Comparison of ENCODE assay signal across 8 mouse cellular contexts in genomic region chr11:84067720-84068190, GRCm38 (mm10). TPM values are rescaled to one million over a fixed set of nuclear protein-coding genes. Genes with fewer than 3 reads are reported as not detected.
DNase-seq lines count a peak whose midpoint lies in the region; ATAC-seq and TF ChIP-seq lines count a peak whose summit lies in the region.

No protein-coding gene starts in this region.

- no peak for TF ChIP-seq CTCF in cortical plate, adult 2 months (IDR thresholded peaks at IDR 0.05; ENCODE audit: extremely low read depth, insufficient read depth, low read length)
- no peak for TF ChIP-seq CTCF in hindbrain, postnatal 0 days (IDR thresholded peaks at IDR 0.05; ENCODE audit: low read depth)

- DNase-seq in frontal cortex, postnatal 25 days (ENCODE audit: low spot score in 2 of 2): no peak
- peak; percentile 85 for DNase-seq in A20 (ENCODE audit: low read depth, low spot score)
- DNase-seq in hindbrain, postnatal 0 days (ENCODE audit: low spot score): peak; percentile 41
- no peak for DNase-seq in cerebellum, postnatal 10 days

- no peaks in the 10 kb centered on the region for H3K36me3 ChIP-seq in hindbrain, postnatal 0 days (ENCODE audit: insufficient read depth, low read length)
- no peaks in the 10 kb centered on the region for H3K36me3 ChIP-seq in midbrain, embryonic 13.5 days

- peak overlapping the region; percentile 58 for H3K27ac ChIP-seq in cortical plate, adult 2 months (ENCODE audit: insufficient read depth, low read length)
- H3K27ac ChIP-seq in hindbrain, postnatal 0 days: 0 out of 2 replicates have a peak overlapping the region, but pooled peaks have one; percentile 22
- H3K27ac ChIP-seq in midbrain, embryonic 13.5 days: no peak overlapping the region

- H3K4me3 ChIP-seq in cortical plate, adult 2 months (ENCODE audit: insufficient read depth, low read length): peak overlapping the region; percentile 71
- peak overlapping the region; percentile 71 for H3K4me3 ChIP-seq in hindbrain, postnatal 0 days (ENCODE audit: low read length)
- H3K4me3 ChIP-seq in midbrain, embryonic 13.5 days (replicated peaks): peak overlapping the region; percentile 62

- no peaks in the 10 kb centered on the region for H3K9me3 ChIP-seq in hindbrain, postnatal 0 days (ENCODE audit: low read length)
- H3K9me3 ChIP-seq in midbrain, embryonic 13.5 days: no peaks in the 10 kb centered on the region

- peaks cover 9% of the 10 kb centered on the region; the same call in 1 of the 2 replicates for H3K4me1 ChIP-seq in cortical plate, adult 2 months (ENCODE audit: control insufficient read depth, insufficient read depth, low read length)
- peaks cover 11% of the 10 kb centered on the region; the same call in 1 of the 2 replicates for H3K4me1 ChIP-seq in hindbrain, postnatal 0 days (ENCODE audit: insufficient read depth, low read length)
- H3K4me1 ChIP-seq in midbrain, embryonic 13.5 days (replicated peaks): peaks cover 25% of the 10 kb centered on the region

- peak; percentile 24 for ATAC-seq in frontal cortex, adult (ENCODE audit: low TSS enrichment)
- ATAC-seq in hindbrain, postnatal 0 days: peak; percentile 57
- peak; percentile 58 for ATAC-seq in midbrain, embryonic 13.5 days
- no peak for ATAC-seq in megakaryocyte-erythroid progenitor cell, adult 5-6 weeks (replicated peaks; ENCODE audit: low FRiP score, low TSS enrichment, poor library complexity, severe bottlenecking)

- WGBS in hindbrain, postnatal 0 days: 1% methylated on average over 21 of the region's 21 CpGs
- WGBS in midbrain, embryonic 13.5 days: 3% methylated on average over 21 of the region's 21 CpGs

- no peak for TF ChIP-seq POLR2A in cortical plate, adult 2 months (IDR thresholded peaks at IDR 0.05; ENCODE audit: extremely low read depth, insufficient read depth, low read length)

- no peaks in the 10 kb centered on the region for H3K27me3 ChIP-seq in hindbrain, postnatal 0 days (ENCODE audit: insufficient read depth, low read length)
- peaks cover 49% of the 10 kb centered on the region for H3K27me3 ChIP-seq in midbrain, embryonic 13.5 days

- peak overlapping the region; percentile 92 for H3K4me2 ChIP-seq in hindbrain, postnatal 0 days (ENCODE audit: low read depth, low read length)
- peak overlapping the region; percentile 94 for H3K4me2 ChIP-seq in midbrain, embryonic 13.5 days (replicated peaks)

- peak overlapping the region; percentile 57 for H3K9ac ChIP-seq in hindbrain, postnatal 0 days (replicated peaks; ENCODE audit: low read length)
- peak overlapping the region; percentile 76 for H3K9ac ChIP-seq in midbrain, embryonic 13.5 days (replicated peaks)

RNA-seq across cellular contexts. Expression of gene Dusp14, which starts 1.3 kb away (rescaled TPM):
- polyA plus RNA-seq in cortical plate, adult 2 months (2012; rRNA removed): 112 and 119 TPM in 2 replicates
- total RNA-seq in hindbrain, postnatal 0 days (2014; rRNA removed): 8.8 and 16.1 TPM in 2 replicates
- polyA plus RNA-seq in hindbrain, postnatal 0 days (2015; fragmentation: Nextera tagmentation; extraction: Ambion mirVana): 12.6 and 15.4 TPM in 2 replicates
- 8.2 and 9.1 TPM in 2 replicates for polyA plus RNA-seq in midbrain, embryonic 13.5 days (2015; fragmentation: Nextera tagmentation; extraction: Ambion mirVana)
- not detected in 2 replicates for total RNA-seq in megakaryocyte-erythroid progenitor cell, adult 5-6 weeks (2014; fragmentation: Nextera tagmentation)
- total RNA-seq in megakaryocyte-erythroid progenitor cell, adult 5-6 weeks (2017): not detected in 2 replicates

Comparison
In these comparisons a context has a peak if more than half of its experiments do, and no peak if none do; other contexts are left out.
1. DNase-seq: peak in A20 (single experiment) and hindbrain, postnatal 0 days (single experiment); none in frontal cortex, postnatal 25 days (0 of 2) and cerebellum, postnatal 10 days (0 of 2).
2. Peak in every context shown above with its lines, with median percentiles within 50 percentile points of each other: H3K4me3 ChIP-seq.